Mouse (Mus musculus): Measurements from ENCODE around the gene Dyrk3.
A peak's percentile ranks its signal among the peaks of the same experiment; 100 is the strongest.

Dyrk3 gene

DNA sequence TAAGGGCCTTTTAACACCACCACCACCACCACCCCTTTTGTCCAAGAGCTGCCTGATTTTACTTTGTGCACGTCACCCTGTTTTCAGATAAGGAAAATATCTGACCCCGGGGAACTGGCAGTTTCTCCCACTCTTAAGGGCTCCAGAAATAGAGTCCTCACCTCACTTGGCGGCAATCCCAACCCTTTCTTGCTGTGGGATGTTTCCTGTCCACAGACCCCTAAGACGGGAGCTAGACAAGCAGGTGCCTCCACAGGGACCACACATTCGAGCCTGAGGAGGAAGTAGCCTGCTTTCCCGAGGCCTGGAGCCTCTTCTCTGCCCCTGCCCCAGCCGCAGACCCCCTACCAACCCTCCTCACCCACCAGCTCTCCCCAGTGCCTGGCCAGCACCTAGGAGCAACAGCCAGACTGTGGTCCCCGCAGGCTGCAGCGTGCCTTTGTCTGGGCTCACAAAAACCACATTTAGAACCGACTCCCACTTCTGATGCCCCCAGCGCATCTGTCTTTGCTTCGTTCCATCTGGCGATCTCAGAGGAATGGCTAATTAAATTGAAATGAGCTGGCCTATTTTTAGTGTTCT, 21.6 kb downstream of the Dyrk3 start:
- DNase-seq (ENCODE audit: extremely low read depth, low read depth, low spot score), result no peak

- DNase-seq (ENCODE audit: extremely low read depth, low read depth, low spot score), result no peak
Measured at GRCm38 (mm10) chr1:131115932-131116331, 22.2 kb downstream of the Dyrk3 start.

GRCm38 (mm10) chr1:131112576-131112975, 25.6 kb downstream of the Dyrk3 start:
- peak; percentile 30 for DNase-seq (ENCODE audit: extremely low read depth, low read depth, low spot score)

- peak; percentile 43 for DNase-seq (ENCODE audit: extremely low read depth, low read depth, low spot score)
Measured at GRCm38 (mm10) chr1:131110525-131111106, 27.5 kb downstream of the Dyrk3 start.

DNA sequence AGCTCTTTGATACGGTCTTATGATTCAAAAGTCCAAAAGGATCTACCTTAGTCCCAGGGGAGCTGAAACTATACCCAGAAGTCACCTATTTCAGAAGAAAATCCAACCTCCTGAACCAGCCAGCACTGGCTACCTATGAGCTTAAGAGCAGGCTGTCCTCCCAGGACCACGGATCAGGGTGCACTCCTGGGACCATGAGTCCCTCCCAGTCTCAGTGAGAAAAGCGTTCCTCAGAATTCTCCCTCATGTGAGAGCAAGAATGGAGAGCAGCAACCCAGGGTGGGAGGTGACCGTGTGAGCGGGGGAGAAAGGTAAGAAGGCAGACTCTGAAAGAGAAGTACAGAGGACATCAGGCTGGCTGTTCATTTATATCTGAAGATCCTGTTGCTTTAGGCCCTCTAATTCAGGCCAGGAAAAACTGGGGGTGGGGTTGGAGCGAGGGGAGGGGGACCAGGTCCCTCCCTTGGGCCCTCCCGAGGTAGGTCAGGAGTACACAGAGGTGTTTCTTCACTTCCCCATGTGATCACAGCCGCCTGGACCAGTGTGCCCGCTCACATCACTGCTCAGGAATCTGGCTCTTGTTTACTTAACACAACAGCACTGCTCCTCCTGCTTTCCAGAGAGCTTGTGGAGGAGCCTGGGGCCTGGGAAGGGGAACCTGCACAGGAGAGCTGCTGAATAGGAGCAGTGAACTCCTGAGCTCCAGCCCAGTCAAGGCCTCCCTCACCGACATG, 30.4 kb downstream of the Dyrk3 start:
- DNase-seq (ENCODE audit: extremely low read depth, low read depth, low spot score), result no peak

DNA sequence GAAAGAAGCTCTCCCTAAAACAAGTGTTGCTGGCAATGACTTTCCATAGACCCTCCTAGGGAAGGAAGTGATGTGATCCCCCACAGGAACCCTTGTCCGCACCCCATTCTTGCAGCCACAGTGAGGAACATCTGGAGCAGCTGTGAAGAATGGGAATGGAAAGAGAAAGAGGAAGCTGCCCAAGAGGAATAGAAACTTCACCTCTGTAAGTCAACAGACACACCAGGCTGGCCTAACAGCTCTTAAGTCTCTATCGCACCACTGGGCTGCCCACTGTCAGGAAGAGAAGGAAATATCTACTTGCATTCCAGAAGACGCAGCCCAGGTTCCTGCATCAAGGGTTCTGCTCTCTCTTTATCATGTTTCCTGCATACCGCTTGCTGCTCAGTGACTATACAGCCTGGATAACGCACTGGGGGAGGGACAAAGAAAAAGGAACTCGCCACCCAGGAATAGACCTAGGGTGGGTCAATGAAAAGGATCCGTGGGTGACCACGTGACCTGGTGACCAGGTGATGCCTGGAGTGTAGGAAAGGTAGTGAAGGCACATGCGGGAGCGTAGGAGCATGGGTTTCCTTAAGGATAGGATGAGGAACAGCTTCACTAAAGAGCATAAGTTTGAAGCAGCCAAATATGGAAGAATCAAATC, 34.2 kb downstream of the Dyrk3 start:
- no peak for DNase-seq (ENCODE audit: extremely low read depth, low read depth, low spot score)

DNA sequence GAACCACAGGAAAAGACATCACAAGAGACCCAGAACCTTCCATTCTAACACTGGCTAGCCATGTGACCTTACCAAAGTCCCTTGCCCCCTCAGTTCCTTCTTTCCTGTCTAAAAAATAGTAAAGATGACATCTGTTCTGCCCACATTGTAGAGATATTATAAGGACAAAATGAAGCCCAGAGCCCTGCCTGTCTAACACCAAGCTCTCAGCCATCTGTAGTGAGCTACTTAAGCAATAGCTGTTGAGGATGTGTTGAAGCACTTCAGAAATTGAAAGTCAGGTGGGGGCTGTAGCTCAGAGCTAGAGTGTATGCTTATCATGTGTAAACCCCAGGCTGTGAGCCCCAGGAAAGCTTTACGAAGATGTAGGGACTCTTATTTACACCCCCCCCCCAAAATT, 37.3 kb downstream of the Dyrk3 start:
- DNase-seq (ENCODE audit: extremely low read depth, low read depth, low spot score), result no peak

DNA sequence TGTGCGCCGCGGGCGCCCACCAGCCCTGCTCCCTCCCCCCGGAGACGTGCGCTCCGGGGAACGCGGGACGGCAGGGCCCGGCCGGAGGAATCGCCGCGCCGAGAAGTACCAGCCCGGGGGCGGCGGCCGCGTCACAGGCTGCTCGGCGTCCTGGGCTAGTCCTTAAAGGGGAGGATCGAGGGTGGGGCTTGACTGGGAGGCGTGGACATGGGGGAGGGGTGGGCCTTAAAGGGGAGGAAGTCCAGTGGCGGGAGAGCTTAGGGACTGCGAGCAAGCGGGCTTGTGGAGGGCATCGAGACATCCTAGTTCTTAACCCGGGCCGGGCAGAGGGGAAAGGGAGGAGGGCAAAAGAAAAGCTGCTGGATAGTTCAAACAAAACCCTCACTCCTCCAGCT, 40.4 kb downstream of the Dyrk3 start, which contains the start of gene Mapkapk2:
TSS of gene Mapkapk2 (minus strand) at position 127 of the 395 bp plus-strand sequence.
- no peak for DNase-seq (ENCODE audit: extremely low read depth, low read depth, low spot score)

DNA sequence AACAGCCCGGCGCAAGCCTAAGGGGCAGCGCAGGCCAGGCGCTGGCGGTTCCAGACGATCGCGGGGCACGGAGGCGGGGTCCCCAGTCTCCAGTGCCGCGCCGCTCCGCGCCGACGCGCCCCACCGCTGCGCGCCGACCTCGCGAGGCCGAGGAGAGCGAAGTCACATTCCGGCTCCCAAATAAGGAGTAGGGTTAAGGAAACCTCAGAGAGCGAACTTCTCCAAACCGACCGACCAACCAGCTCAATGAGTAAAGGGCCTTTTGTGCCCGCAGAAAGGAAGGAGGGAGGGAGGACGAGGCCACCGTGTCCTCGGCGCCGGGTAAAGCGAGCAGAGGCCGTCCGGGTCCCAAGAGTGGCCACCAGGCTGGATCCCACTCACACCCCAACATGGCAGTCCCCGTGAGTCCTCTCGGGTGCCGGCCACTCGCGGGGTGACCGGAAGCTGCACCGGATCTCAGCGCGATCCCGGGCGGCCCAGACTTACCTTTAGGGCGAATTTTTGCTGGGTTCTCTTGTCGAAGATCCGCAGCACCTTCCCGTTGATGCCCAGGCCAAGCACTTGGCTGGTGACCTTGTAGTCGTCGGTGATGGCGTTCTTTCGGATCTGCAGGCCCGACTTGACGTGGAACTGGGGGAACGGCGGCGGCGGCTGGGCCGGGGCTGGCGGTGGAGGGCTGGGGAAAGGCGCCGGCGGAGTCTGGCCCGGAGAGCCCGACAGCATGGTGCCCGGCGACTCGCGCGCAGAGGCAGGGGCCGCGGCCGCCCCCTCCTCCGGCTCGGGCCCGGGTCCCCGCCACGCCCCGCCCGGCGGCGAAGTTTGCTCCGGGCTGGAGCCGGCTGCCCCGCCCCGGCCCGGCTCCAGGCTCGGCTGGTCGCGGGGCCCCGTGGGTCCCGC, 41.1 kb downstream of the Dyrk3 start:
- no peak for DNase-seq (ENCODE audit: extremely low read depth, low read depth, low spot score)

DNA sequence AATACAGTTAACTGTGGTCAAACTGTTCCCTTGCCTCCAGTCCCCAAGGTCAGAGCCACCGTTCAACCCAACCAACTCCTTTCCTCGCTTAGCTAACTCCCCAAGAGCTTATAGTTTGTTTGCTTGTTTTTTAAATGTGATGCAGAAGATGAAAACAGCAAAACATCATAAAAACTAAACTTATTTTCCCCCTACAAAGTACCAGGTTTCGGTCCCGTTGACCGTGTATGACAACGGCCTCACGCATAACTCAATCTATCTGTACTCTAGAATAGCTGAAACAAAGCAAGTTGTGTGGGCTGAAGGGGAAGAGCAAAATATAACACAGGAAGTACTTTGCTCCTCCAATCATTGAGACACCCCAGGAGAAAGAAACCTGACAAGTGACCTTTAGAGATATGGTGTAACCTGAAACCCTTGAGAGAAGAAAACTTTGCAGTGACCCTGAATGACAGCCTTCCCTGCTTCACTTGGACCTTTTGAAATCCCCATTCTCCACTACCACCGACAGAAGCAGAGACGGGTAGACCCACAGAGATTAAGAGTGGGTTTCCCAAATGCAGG, 41.9 kb downstream of the Dyrk3 start:
- no peak for DNase-seq (ENCODE audit: extremely low read depth, low read depth, low spot score)

GRCm38 (mm10) chr1:131095574-131095973, 42.6 kb downstream of the Dyrk3 start:
- DNase-seq (ENCODE audit: extremely low read depth, low read depth, low spot score), result no peak

DNA sequence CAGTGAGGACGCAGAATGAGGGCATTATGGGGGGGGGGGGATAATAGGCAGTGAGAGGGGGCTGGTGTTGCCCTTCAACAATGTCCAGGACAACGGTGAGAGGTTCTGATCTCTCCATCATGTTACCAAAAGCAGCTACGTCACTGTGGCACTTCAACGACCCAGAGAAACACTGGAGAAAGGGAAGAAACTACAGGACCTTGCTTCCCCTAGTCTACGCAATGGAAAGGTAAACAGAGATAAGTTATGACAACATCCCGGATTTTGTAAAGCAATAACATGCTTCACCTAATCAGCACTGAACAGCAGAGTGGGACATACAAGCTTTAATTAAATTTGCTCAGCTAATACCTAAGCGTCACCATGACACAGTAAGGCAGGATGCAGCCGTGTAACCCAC, 44.3 kb downstream of the Dyrk3 start:
- no peak for DNase-seq (ENCODE audit: extremely low read depth, low read depth, low spot score)

- DNase-seq (ENCODE audit: extremely low read depth, low read depth, low spot score), result no peak
Measured at GRCm38 (mm10) chr1:131092846-131093245, 45.3 kb downstream of the Dyrk3 start.

GRCm38 (mm10) chr1:131092173-131092572, 46.0 kb downstream of the Dyrk3 start:
- DNase-seq (ENCODE audit: extremely low read depth, low read depth, low spot score), result no peak

DNA sequence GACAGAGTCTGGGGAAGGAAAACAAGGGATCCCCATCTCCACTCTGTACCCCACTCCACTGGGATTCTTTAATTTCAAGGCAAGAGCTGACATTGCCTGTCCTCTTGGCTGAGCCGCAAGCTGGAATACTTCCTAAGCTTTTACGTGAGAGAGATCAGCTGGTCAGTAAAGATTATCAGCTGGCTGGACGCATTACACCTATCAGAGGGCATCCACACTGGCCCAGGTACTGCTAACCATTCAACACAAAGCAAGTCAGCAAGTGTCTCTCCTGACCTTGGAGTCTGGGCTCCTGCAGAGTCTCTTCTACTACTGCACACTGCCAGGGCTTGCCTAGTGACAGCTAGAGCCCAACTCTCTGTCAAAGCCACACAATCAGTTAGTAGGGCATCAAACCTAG, 46.7 kb downstream of the Dyrk3 start:
- no peak for DNase-seq (ENCODE audit: extremely low read depth, low read depth, low spot score)

- no peak for DNase-seq (ENCODE audit: extremely low read depth, low read depth, low spot score)
Measured at GRCm38 (mm10) chr1:131090877-131091276, 47.3 kb downstream of the Dyrk3 start.

DNA sequence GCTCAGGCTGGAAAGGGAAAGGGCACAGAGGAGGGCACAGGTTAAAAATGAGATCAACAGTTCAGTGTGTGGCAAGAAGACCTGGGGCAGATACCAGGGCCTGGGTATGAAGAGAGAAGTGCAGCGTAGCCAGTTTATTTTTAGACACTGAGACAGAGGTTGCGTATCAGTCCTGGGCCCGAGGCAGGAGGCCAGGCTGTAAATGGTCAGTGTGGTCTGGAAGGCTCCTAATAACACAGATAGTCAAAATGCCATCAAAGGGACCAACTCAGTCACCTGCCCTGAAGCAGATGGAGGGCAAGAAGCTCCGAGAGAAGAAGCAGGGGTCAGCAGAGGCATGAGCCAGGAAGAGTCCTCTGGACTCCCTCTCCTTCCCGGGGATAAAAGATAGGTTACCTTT, 47.9 kb downstream of the Dyrk3 start:
- DNase-seq (ENCODE audit: extremely low read depth, low read depth, low spot score), result no peak

DNA sequence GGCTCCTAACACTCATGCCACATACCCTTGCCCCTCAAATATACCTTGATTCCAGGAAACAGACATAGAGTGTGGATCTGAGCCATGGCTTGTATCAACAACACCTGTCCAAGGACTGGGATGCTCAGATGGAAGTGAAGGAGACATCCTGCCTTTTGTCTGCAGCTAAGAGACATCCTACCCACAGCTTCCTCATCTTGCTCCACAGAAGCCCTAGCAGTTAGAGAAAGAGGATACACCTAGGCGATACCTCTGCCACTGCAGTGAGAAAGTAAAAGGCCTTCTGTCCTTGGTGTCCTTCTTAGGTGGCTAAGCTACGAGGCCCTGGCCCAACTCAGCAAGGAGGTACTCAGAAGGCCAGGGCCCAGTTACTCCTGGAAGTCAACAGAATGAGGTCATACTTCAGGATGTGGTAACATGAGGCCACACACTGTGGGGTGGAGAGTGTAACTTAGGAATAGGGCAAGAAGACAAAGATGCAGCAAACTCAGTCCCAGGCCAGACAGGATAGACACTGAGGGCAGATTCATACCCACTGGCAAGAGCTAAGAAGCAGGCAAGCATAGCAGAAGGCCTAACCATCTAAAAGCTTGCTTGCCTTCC, 48.5 kb downstream of the Dyrk3 start:
- no peak for DNase-seq (ENCODE audit: extremely low read depth, low read depth, low spot score)

- no peak for DNase-seq (ENCODE audit: extremely low read depth, low read depth, low spot score)
Measured at GRCm38 (mm10) chr1:131088547-131088946, 49.6 kb downstream of the Dyrk3 start.

DNA sequence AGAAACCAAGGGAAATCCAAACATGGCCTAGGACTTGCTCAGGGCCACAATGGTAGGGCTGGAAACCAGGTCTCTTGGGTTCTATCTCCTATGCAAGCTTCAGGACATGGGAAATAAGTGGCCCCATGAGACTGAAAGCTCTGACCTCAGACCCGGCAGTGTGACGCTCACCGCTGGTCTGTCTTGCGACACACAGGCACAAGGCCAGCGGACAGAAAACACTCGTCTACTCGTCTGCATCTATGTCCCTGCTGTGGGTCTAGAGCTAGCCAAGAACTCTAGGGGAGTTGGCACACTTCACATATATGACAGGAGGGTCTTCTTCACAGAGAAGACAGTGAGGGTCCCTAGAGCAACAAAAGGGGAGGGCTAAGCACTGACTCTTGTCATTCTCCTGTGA, 51.2 kb downstream of the Dyrk3 start:
- DNase-seq (ENCODE audit: extremely low read depth, low read depth, low spot score), result no peak
